Mouse (Mus musculus) kidney, adult 11 months (tissue): Measurements from ENCODE around the gene Gm3676.
"Not testable (repeated sequence)": the region's sequence is repeated elsewhere in the genome, so short reads cannot be mapped to it uniquely, and the experiment has no call there.

Source experiments
- DNase-seq: peaks from one replicate; pipeline ENCODE4 v3.0.0; 2022

The Gm3676 gene

GRCm38 (mm10) chr14:41646387-41646786 is at the start of gene Gm3676:
Gene Gm3676 (minus strand): TSS chr14:41646487.
- DNase-seq = not testable (repeated sequence)

GRCm38 (mm10) chr14:41648176-41648575 is 1.9 kb upstream of the Gm3676 start:
- DNase-seq = not testable (repeated sequence)

- not testable (repeated sequence) for DNase-seq
Measured at GRCm38 (mm10) chr14:41630144-41630543, 16.1 kb downstream of the Gm3676 start.

- not testable (repeated sequence) for DNase-seq
Measured at GRCm38 (mm10) chr14:41624512-41624911, 21.8 kb downstream of the Gm3676 start, which contains the start of gene Gm3072. Gene Gm3072 (minus strand): TSS chr14:41624612.

- DNase-seq = not testable (repeated sequence)
Measured at GRCm38 (mm10) chr14:41622535-41622934, 23.8 kb downstream of the Gm3676 start.

GRCm38 (mm10) chr14:41610690-41611089 is 35.6 kb downstream of the Gm3676 start:
- not testable (repeated sequence) for DNase-seq

- DNase-seq = not testable (repeated sequence)
Measured at GRCm38 (mm10) chr14:41600935-41601334, 45.4 kb downstream of the Gm3676 start.
